Mouse (Mus musculus): ENCODE data around the gene Spdye4a. TPM values are rescaled to one million over a fixed set of nuclear protein-coding genes. Genes with fewer than 3 reads are reported as not detected.

Gene Spdye4a
- polyA plus RNA-seq (2012), result not detected in 2 replicates

GRCm38 (mm10) chr5:143226790-143227189 is at the start of gene Spdye4a:
TSS of gene Spdye4a (minus strand) at chr5:143226890.

GRCm38 (mm10) chr5:143269363-143270150 is 42.9 kb upstream of the Spdye4a start, which contains the start of gene Zfp316:
TSS of gene Zfp316 (minus strand) at chr5:143270022.

GRCm38 (mm10) chr5:143235028-143235693 is 8.5 kb upstream of the Spdye4a start, which contains the start of gene Zfp12:
TSS of gene Zfp12 (plus strand) at chr5:143235163.

GRCm38 (mm10) chr5:143180255-143181076 is 46.2 kb downstream of the Spdye4a start, which contains the start of the genes Rbak and Spdye4b:
TSS of gene Rbak (minus strand) at chr5:143180775.
TSS of gene Spdye4b (plus strand) at chr5:143181017.

Other genes with a start within 250 kb of the Spdye4a start
- 30.2 and 35.6 TPM in 2 replicates for gene Rnf216, start 113.9 kb downstream of the Spdye4a start, polyA plus RNA-seq (2012)
- gene Olfr718-ps1, start 79.3 kb downstream of the Spdye4a start, polyA plus RNA-seq (2012), result not detected in 2 replicates
- 1.5 and 2.2 TPM in 2 replicates for gene Rbak, start 46.1 kb downstream of the Spdye4a start, polyA plus RNA-seq (2012)
- gene Spdye4b, start 45.9 kb downstream of the Spdye4a start, polyA plus RNA-seq (2012), result not detected in 2 replicates
- gene Zfp12, start 8.3 kb upstream of the Spdye4a start, polyA plus RNA-seq (2012), result 3.2 and 4.8 TPM in 2 replicates
- 7.6 and 10.0 TPM in 2 replicates for gene Zfp316, start 43.1 kb upstream of the Spdye4a start, polyA plus RNA-seq (2012)
- gene Zfp853, start 66.7 kb upstream of the Spdye4a start, polyA plus RNA-seq (2012), result 0.17 and 0.20 TPM in 2 replicates
- gene E130309D02Rik, start 88.5 kb upstream of the Spdye4a start, polyA plus RNA-seq (2012), result 108 and 111 TPM in 2 replicates
- 81.5 and 83.9 TPM in 2 replicates for gene Zdhhc4, start 102.4 kb upstream of the Spdye4a start, polyA plus RNA-seq (2012)
- gene Grid2ip, start 130.4 kb upstream of the Spdye4a start, polyA plus RNA-seq (2012), result 0.03 TPM in 1 of 2 replicates, not detected in the other
- 37.7 and 58.5 TPM in 2 replicates for gene Kdelr2, start 176.9 kb upstream of the Spdye4a start, polyA plus RNA-seq (2012)
- gene Daglb, start 237.7 kb upstream of the Spdye4a start, polyA plus RNA-seq (2012), result 5.4 and 9.0 TPM in 2 replicates